Mouse (Mus musculus): ENCODE results near the gene BC049730.

GRCm38 (mm10) chr7:24762574-24762973, 53.5 kb downstream of the BC049730 start:
- no peak for TF ChIP-seq EP300 (IDR thresholded peaks at IDR 0.05; ENCODE audit: low read depth)
- no peak for TF ChIP-seq CTCF (IDR thresholded peaks at IDR 0.05; ENCODE audit: low read depth)
